Mouse (Mus musculus): ENCODE data around the gene Mxd3. TPM values are rescaled to one million over a fixed set of nuclear protein-coding genes. Genes with fewer than 3 reads are reported as not detected.
A peak's percentile ranks its signal among the peaks of the same experiment; 100 is the strongest.

Mxd3 gene
- polyA plus RNA-seq, 1 experiment from 2014 or later, result 31.8 TPM

DNA sequence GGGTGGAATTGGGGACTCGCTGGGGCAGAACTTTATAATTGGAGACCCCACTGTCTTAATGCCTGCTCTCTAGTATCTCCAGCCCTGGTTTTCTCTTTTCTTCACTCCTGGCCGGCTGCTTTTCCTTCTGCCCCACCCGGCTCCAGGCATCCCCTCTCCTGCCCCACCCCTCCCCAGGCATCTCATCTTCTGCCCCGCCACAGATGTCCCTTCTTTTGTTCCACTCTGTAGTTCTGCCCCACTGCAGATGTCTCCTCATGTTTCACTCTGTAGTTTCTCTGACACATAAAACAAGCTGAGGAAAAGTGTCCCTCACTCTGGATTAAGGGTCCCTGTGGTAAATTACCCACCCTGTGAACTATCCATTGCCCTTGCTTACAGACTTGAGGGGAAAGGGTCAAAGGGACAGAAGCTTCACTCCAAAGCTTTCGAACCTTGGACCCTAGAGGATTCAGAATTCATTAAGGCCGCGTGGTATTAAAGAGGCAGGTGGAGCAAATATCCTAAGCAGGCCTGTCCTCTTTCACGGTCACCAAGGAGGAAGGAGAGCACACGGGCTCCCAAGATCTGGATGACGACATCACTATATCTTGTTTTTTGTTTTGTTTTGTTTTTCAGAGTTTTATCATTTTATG, 7.8 kb upstream of the Mxd3 start:
- Histone ChIP-seq H3K4me3 (replicated peaks; ENCODE audit: low read length) (no peak overlapping the region), H3K27ac (ENCODE audit: low read length) (no peak overlapping the region), H3K27me3 (ENCODE audit: control insufficient read depth, insufficient read depth, low read length) (no peaks in the 10 kb centered on the region), H3K4me1 (ENCODE audit: control insufficient read depth, insufficient read depth, low read length) (no peaks in the 10 kb centered on the region), H3K9ac (ENCODE audit: low read length) (no peak overlapping the region), H3K9me3 (replicated peaks; ENCODE audit: control insufficient read depth, low read length) (no peaks in the 10 kb centered on the region), H3K4me2 (ENCODE audit: low read depth, low read length) (no peak overlapping the region), H3K36me3 (ENCODE audit: control insufficient read depth, insufficient read depth, low read length) (no peaks in the 10 kb centered on the region)
- WGBS, result 65% methylated on average over 10 of the region's 10 CpGs
- ATAC-seq (ENCODE audit: insufficient read depth, low FRiP score), result no peak

DNA sequence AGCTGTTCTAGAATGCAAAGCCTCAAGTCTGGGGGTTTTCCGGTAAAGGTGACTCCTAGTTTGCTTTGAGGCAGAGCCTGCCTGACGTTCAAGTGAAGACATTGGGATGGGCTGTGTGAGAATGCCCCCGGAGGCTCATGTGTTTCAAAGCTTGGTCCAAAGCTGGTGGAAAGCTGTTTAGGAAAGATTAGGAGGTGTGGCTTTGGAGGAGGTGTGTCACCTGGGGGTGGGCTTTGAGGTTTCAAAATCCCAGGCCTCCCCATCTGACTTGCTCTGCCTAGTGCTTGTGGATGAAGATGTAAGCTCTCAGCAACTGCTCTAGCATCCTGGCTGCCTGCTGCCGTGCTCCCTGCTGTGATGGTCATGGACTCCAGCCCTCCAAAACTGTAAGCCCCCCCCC, 6.1 kb upstream of the Mxd3 start:
- no peak for ATAC-seq (ENCODE audit: insufficient read depth, low FRiP score)
- Histone ChIP-seq H3K9me3 (replicated peaks; ENCODE audit: control insufficient read depth, low read length) (no peaks in the 10 kb centered on the region), H3K36me3 (ENCODE audit: control insufficient read depth, insufficient read depth, low read length) (no peaks in the 10 kb centered on the region), H3K9ac (ENCODE audit: low read length) (no peak overlapping the region), H3K27me3 (ENCODE audit: control insufficient read depth, insufficient read depth, low read length) (no peaks in the 10 kb centered on the region), H3K4me3 (replicated peaks; ENCODE audit: low read length) (no peak overlapping the region), H3K4me1 (ENCODE audit: control insufficient read depth, insufficient read depth, low read length) (no peaks in the 10 kb centered on the region), H3K27ac (ENCODE audit: low read length) (no peak overlapping the region), H3K4me2 (ENCODE audit: low read depth, low read length) (no peak overlapping the region)
- 83% methylated on average over 4 of the region's 4 CpGs for WGBS

DNA sequence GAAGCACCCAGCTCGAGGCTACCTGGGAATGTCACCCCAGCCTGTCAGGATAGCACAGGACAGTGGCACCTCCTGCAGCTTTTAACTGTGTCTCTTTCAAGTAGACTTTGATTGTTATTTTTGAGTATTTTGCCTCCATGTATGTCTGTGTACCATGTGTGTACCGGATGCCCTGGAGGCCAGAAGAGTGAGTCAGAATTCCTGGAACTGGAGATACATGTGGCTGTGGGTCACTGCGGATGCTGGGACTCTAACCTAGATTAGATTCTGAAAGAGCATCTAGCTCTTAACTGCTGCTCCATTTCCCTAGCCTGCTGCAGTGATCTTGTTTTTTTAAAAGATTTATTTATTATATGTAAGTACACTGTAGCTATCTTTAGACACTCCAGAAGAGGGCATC, 2.7 kb upstream of the Mxd3 start:
- Histone ChIP-seq H3K36me3 (ENCODE audit: control insufficient read depth, insufficient read depth, low read length) (no peaks in the 10 kb centered on the region), H3K27ac (ENCODE audit: low read length) (no peak overlapping the region), H3K4me1 (ENCODE audit: control insufficient read depth, insufficient read depth, low read length) (peaks cover 23% of the 10 kb centered on the region), H3K4me2 (ENCODE audit: low read depth, low read length) (no peak overlapping the region), H3K27me3 (ENCODE audit: control insufficient read depth, insufficient read depth, low read length) (no peaks in the 10 kb centered on the region), H3K9me3 (replicated peaks; ENCODE audit: control insufficient read depth, low read length) (no peaks in the 10 kb centered on the region), H3K9ac (ENCODE audit: low read length) (no peak overlapping the region), H3K4me3 (replicated peaks; ENCODE audit: low read length) (no peak overlapping the region)
- 87% methylated on average over 3 of the region's 3 CpGs for WGBS
- no peak for ATAC-seq (ENCODE audit: insufficient read depth, low FRiP score)

DNA sequence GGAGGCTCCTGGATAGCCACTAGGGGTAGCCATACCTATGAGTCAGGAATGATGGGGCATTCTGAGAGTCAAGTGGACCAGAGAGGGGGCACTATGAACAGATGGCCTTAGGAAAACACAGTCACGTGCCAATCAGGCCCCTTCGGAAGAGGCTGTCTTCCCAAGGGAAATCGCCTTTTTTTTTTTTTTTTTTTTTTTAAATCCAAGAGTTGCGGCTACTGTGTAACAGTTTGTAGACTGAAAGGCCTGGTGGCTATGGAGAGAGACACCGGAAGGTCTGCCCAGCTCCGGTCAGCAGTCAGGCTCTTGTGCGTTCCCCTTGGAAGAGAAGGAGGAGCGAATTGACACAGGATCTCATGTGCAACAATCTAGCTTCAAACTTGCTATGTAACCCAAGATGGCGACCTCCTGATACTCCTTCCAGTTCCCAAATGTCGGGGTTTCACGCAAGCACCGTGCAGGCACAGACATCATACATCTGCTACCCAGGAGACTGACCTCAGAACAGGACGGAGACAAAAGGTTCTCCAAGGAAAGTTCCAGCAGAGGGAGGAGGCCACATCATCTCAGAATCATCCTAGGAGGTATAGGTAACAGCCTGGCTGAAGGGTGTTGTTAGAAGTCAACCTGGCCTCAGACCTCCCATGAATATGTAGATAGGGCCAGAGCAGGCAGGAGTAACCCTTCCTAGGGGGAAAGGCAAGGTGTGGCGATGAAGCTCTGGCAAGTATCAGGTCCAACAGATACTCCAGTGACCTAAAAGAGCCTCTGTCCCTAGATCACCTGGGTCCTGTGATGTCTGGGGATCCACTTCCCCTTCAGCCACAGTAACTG, 1.2 kb upstream of the Mxd3 start:
- H3K4me3 ChIP-seq (replicated peaks; ENCODE audit: low read length), result peak overlapping the region; percentile 75
- WGBS, result 41% methylated on average over 14 of the region's 14 CpGs
- H3K27me3 ChIP-seq (ENCODE audit: control insufficient read depth, insufficient read depth, low read length), result no peaks in the 10 kb centered on the region
- H3K4me2 ChIP-seq (ENCODE audit: low read depth, low read length), result peak overlapping the region; percentile 55
- H3K9me3 ChIP-seq (replicated peaks; ENCODE audit: control insufficient read depth, low read length), result no peaks in the 10 kb centered on the region
- peak overlapping the region; percentile 78 for H3K9ac ChIP-seq (ENCODE audit: low read length)
- peaks cover 31% of the 10 kb centered on the region for H3K4me1 ChIP-seq (ENCODE audit: control insufficient read depth, insufficient read depth, low read length)
- H3K36me3 ChIP-seq (ENCODE audit: control insufficient read depth, insufficient read depth, low read length), result peaks cover 5% of the 10 kb centered on the region; the same call in 1 of the 2 replicates
- ATAC-seq (ENCODE audit: insufficient read depth, low FRiP score), result no peak
- peak overlapping the region; percentile 86 for H3K27ac ChIP-seq (ENCODE audit: low read length)

DNA sequence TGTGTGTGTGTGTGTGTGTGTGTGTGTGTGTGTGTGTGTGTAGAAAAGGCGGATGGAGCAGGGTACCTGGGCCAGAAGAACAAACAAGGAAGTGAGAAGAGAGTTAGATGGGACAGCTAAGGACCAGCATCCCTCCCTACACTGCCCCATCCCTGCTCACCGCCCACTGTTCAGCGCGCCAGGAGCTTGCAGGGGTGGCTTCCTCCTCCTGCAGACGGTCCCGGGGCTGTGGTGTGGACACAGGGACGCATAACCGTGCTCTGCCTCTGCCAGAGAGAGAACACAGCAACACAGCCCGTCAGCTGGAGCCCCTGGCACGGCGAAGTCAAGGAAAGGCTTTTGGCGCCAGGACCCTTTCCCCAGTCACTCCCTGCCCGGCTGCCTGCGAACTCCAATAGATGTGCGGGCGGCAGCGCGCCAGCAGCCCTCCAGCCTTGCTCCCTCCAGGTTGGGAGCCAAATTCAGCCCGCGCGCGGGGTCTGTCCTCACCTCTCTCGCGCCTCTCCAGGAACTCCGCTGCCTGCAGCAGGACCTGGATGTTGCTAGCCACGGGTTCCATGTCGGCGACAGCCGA, 427 bp downstream of the Mxd3 start:
- H3K36me3 ChIP-seq (ENCODE audit: control insufficient read depth, insufficient read depth, low read length), result peaks cover 9% of the 10 kb centered on the region; the same call in 1 of the 2 replicates
- no peaks in the 10 kb centered on the region for H3K9me3 ChIP-seq (replicated peaks; ENCODE audit: control insufficient read depth, low read length)
- peak overlapping the region; percentile 78 for H3K9ac ChIP-seq (ENCODE audit: low read length)
- H3K4me2 ChIP-seq (ENCODE audit: low read depth, low read length), result peak overlapping the region; percentile 55
- under 1% methylated on average over 27 of the region's 29 CpGs for WGBS
- H3K4me1 ChIP-seq (ENCODE audit: control insufficient read depth, insufficient read depth, low read length), result peaks cover 31% of the 10 kb centered on the region
- peak overlapping the region; percentile 75 for H3K4me3 ChIP-seq (replicated peaks; ENCODE audit: low read length)
- H3K27me3 ChIP-seq (ENCODE audit: control insufficient read depth, insufficient read depth, low read length), result no peaks in the 10 kb centered on the region
- ATAC-seq (ENCODE audit: insufficient read depth, low FRiP score), result peak; percentile 16; the same call in 1 of the 2 replicates
- H3K27ac ChIP-seq (ENCODE audit: low read length), result peak overlapping the region; percentile 5

DNA sequence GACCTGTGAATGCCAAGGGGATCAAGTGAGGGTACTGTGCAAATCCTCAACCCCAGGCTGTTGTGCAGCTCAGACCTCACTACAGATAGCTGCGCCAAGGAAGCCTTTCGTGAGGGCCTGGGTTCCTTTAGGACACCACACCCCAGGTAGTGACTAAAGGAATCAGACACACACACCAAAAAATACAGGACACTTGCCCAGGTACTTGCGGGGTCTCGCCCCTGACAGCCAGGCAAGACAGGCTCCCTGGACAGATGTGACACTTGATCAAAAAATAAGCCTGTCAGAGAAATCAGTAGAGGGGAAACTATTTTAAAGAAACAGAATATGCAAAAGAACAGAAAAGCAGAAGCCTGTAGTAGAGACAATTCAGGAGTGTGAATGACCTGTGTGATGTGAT, 982 bp downstream of the Mxd3 start:
- Histone ChIP-seq H3K4me1 (ENCODE audit: control insufficient read depth, insufficient read depth, low read length) (peaks cover 36% of the 10 kb centered on the region), H3K36me3 (ENCODE audit: control insufficient read depth, insufficient read depth, low read length) (peaks cover 9% of the 10 kb centered on the region; the same call in 1 of the 2 replicates)

DNA sequence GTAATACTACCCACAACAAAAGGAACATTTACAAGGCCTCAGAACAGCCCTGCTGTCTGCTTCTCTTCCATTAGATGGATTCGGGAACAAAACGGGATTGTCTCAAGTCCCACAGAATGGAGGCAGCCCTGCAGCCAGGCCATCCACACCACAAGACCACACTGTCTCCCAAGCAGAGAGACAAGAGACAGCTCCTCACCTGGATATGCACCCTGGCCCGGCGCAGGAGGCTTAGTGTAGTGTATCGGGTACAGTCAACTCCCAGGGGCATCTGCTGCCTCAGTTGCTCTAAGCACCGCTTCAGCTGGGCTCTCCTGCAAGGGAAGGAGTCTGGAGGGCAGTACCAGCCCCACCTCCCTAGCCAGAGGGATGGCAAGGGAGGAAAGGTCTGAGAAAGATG, 1.5 kb downstream of the Mxd3 start:
- H3K4me2 ChIP-seq (ENCODE audit: low read depth, low read length), result peak overlapping the region; percentile 55
- H3K27ac ChIP-seq (ENCODE audit: low read length), result no peak overlapping the region
- H3K27me3 ChIP-seq (ENCODE audit: control insufficient read depth, insufficient read depth, low read length), result no peaks in the 10 kb centered on the region
- peak overlapping the region; percentile 78 for H3K9ac ChIP-seq (ENCODE audit: low read length)
- WGBS, result 88% methylated on average over 6 of the region's 6 CpGs
- H3K36me3 ChIP-seq (ENCODE audit: control insufficient read depth, insufficient read depth, low read length), result peaks cover 9% of the 10 kb centered on the region; the same call in 1 of the 2 replicates
- H3K4me3 ChIP-seq (replicated peaks; ENCODE audit: low read length), result peak overlapping the region; percentile 75
- H3K4me1 ChIP-seq (ENCODE audit: control insufficient read depth, insufficient read depth, low read length), result peaks cover 41% of the 10 kb centered on the region
- no peak for ATAC-seq (ENCODE audit: insufficient read depth, low FRiP score)
- no peaks in the 10 kb centered on the region for H3K9me3 ChIP-seq (replicated peaks; ENCODE audit: control insufficient read depth, low read length)

More for the DNA sequence above, 982 bp downstream of the Mxd3 start:
- peak overlapping the region; percentile 78 for H3K9ac ChIP-seq (ENCODE audit: low read length)
- H3K9me3 ChIP-seq (replicated peaks; ENCODE audit: control insufficient read depth, low read length), result no peaks in the 10 kb centered on the region
- WGBS, result 78% methylated on average over 4 of the region's 4 CpGs
- peak overlapping the region; percentile 55 for H3K4me2 ChIP-seq (ENCODE audit: low read depth, low read length)
- peak overlapping the region; percentile 75 for H3K4me3 ChIP-seq (replicated peaks; ENCODE audit: low read length)
- no peaks in the 10 kb centered on the region for H3K27me3 ChIP-seq (ENCODE audit: control insufficient read depth, insufficient read depth, low read length)
- no peak overlapping the region for H3K27ac ChIP-seq (ENCODE audit: low read length)
- no peak for ATAC-seq (ENCODE audit: insufficient read depth, low FRiP score)

DNA sequence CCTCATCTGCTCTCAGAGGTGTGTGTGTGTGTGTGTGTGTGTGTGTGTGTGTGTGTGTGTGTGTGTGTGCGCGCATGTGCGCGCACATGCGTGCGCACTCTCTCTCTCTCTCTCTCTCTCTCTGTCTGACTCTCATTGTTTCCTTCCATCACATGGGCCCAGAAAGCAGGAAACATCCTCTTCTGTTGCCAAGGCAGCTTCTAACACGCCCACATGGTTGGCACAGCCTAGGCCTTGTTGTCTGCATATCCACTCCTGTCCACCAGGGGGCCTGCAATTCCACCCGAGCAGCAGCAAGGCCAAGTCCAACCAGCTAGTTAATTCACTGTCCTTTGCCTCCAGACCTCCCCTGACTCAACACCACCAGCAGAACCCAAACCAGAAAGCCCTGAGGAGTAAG, 2.0 kb downstream of the Mxd3 start:
- peak; percentile 22 for ATAC-seq (ENCODE audit: insufficient read depth, low FRiP score)
- 42% methylated on average over 8 of the region's 8 CpGs for WGBS
- peaks cover 9% of the 10 kb centered on the region; the same call in 1 of the 2 replicates for H3K36me3 ChIP-seq (ENCODE audit: control insufficient read depth, insufficient read depth, low read length)
- peaks cover 46% of the 10 kb centered on the region for H3K4me1 ChIP-seq (ENCODE audit: control insufficient read depth, insufficient read depth, low read length)
- peak overlapping the region; percentile 55 for H3K4me2 ChIP-seq (ENCODE audit: low read depth, low read length)
- H3K4me3 ChIP-seq (replicated peaks; ENCODE audit: low read length), result peak overlapping the region; percentile 75
- no peak overlapping the region for H3K27ac ChIP-seq (ENCODE audit: low read length)
- H3K9ac ChIP-seq (ENCODE audit: low read length), result peak overlapping the region; percentile 78; the same call in 1 of the 2 replicates
- H3K27me3 ChIP-seq (ENCODE audit: control insufficient read depth, insufficient read depth, low read length), result no peaks in the 10 kb centered on the region
- H3K9me3 ChIP-seq (replicated peaks; ENCODE audit: control insufficient read depth, low read length), result no peaks in the 10 kb centered on the region

DNA sequence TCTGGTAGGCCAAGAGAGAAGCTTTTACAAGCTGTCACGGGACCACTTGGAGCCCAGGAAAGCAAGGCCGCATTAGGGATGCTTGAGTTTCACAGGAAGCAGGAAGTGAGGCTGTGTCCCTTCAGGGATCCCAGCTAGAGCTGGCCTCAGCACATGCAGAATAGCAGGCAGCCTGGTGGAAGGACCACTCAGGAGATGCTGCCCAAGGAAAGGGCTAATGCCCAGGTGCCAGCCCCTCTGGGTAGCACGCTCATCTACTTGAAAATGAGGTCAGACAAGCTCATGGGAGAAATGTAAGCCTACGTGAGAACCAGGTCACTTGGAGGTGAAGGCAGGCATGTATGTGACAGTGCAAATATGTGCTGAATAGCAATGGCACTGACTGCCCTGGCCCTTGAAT, 2.5 kb downstream of the Mxd3 start:
- Histone ChIP-seq H3K4me2 (ENCODE audit: low read depth, low read length) (no peak overlapping the region; the same call in 1 of the 2 replicates), H3K4me1 (ENCODE audit: control insufficient read depth, insufficient read depth, low read length) (peaks cover 46% of the 10 kb centered on the region), H3K27me3 (ENCODE audit: control insufficient read depth, insufficient read depth, low read length) (no peaks in the 10 kb centered on the region), H3K9me3 (replicated peaks; ENCODE audit: control insufficient read depth, low read length) (no peaks in the 10 kb centered on the region), H3K4me3 (replicated peaks; ENCODE audit: low read length) (no peak overlapping the region), H3K36me3 (ENCODE audit: control insufficient read depth, insufficient read depth, low read length) (peaks cover 9% of the 10 kb centered on the region; the same call in 1 of the 2 replicates), H3K27ac (ENCODE audit: low read length) (no peak overlapping the region), H3K9ac (ENCODE audit: low read length) (0 out of 2 replicates have a peak overlapping the region, but pooled peaks have one; percentile 35)
- ATAC-seq (ENCODE audit: insufficient read depth, low FRiP score), result no peak
- WGBS, result 37% methylated on average over 4 of the region's 4 CpGs

Measured in stomach, embryonic 16.5 days (tissue).